Mouse (Mus musculus) C2C12 (cell line): Measurements from ENCODE around the gene Rabgap1l. TPM values are rescaled to one million over a fixed set of nuclear protein-coding genes. Genes with fewer than 3 reads are reported as not detected.

Experiments
- H3K27me3 ChIP-seq: one replicate; pipeline ENCODE4 v1.6.1; 2011; ENCODE audit not compliant: control insufficient read depth, insufficient read depth, insufficient read length
- H3K36me3 ChIP-seq: one replicate; pipeline ENCODE4 v1.6.1; 2011; ENCODE audit not compliant: control insufficient read depth, insufficient read depth
- H3K4me3 ChIP-seq: one replicate; pipeline ENCODE4 v1.5.1; 2011; ENCODE audit warnings: mild to moderate bottlenecking, control low read depth; ENCODE audit not compliant: poor library complexity, insufficient read depth, severe bottlenecking
- H3K79me2 ChIP-seq: one replicate; pipeline ENCODE4 v1.6.1; 2011; ENCODE audit not compliant: control insufficient read depth, insufficient read depth
- H3K79me3 ChIP-seq: one replicate; pipeline ENCODE4 v1.6.1; 2011; ENCODE audit warnings: low read depth, control low read depth
- H3ac ChIP-seq: one replicate; pipeline ENCODE3; 2011; ENCODE audit warnings: low read depth; ENCODE audit not compliant: control insufficient read depth, insufficient read length
- CEBPB ChIP-seq: IDR thresholded peaks from one replicate; pipeline ENCODE4 v1.6.1; 2011; ENCODE audit warnings: low read depth, mild to moderate bottlenecking, control low read depth, moderate library complexity
- CTCF ChIP-seq: IDR thresholded peaks from one replicate; pipeline ENCODE4 v1.5.1; 2011; ENCODE audit not compliant: control insufficient read depth, insufficient read depth, insufficient read length
- FOSL1 ChIP-seq: IDR thresholded peaks from one replicate; pipeline ENCODE4 v1.8.0; 2011; ENCODE audit warnings: mild to moderate bottlenecking, low read length; ENCODE audit not compliant: poor library complexity, insufficient read depth, severe bottlenecking
- MAX ChIP-seq: IDR thresholded peaks from one replicate; pipeline ENCODE4 v1.6.1; 2011; ENCODE audit warnings: mild to moderate bottlenecking, control low read depth
- MYOD1 ChIP-seq: IDR thresholded peaks from one replicate; pipeline ENCODE4 v1.6.1; 2011; ENCODE audit warnings: low read depth; ENCODE audit not compliant: control insufficient read depth, insufficient read length
- MYOG ChIP-seq: IDR thresholded peaks from one replicate; pipeline ENCODE4 v1.6.1; 2011; ENCODE audit not compliant: control insufficient read depth, insufficient read length; ENCODE audit errors: extremely low read depth
- USF1 ChIP-seq: IDR thresholded peaks from one replicate; pipeline ENCODE4 v1.6.1; 2011; ENCODE audit warnings: low read depth, mild to moderate bottlenecking, control low read depth, moderate library complexity
- polyA plus RNA-seq: library from polyadenylated mRNA; unstranded; fragments of >200 nt; fragmentation: generic; extraction: Trizol; gene quantifications from one replicate; pipeline ENCODE4 v1.2.1, GENCODE M21; 2012; ENCODE audit warnings: missing spikeins

Gene Rabgap1l
- polyA plus RNA-seq, 1 experiment, result 3.2 TPM

GRCm38 (mm10) chr1:160227196-160227595 lies 565.8 kb downstream of the Rabgap1l start:
- Histone ChIP-seq H3K4me3 (no peak overlapping the region), H3ac (no peak overlapping the region), H3K79me2 (no peaks in the 10 kb centered on the region), H3K36me3 (no peaks in the 10 kb centered on the region), H3K27me3 (no peaks in the 10 kb centered on the region), H3K79me3 (no peaks in the 10 kb centered on the region)
- TF ChIP-seq CTCF (no peak), CEBPB (no peak), FOSL1 (no peak), USF1 (no peak), MYOG (no peak), MAX (no peak), MYOD1 (no peak)

- Histone ChIP-seq H3ac (no peak overlapping the region), H3K27me3 (no peaks in the 10 kb centered on the region), H3K4me3 (no peak overlapping the region), H3K36me3 (no peaks in the 10 kb centered on the region), H3K79me2 (no peaks in the 10 kb centered on the region), H3K79me3 (no peaks in the 10 kb centered on the region)
- TF ChIP-seq FOSL1 (no peak), MAX (no peak), CEBPB (no peak), USF1 (no peak), MYOD1 (no peak), CTCF (no peak), MYOG (no peak)
Observed at GRCm38 (mm10) chr1:160224093-160224492, 568.9 kb downstream of the Rabgap1l start.

GRCm38 (mm10) chr1:160217898-160218297 lies 575.1 kb downstream of the Rabgap1l start:
- Histone ChIP-seq H3K27me3 (no peaks in the 10 kb centered on the region), H3K4me3 (no peak overlapping the region), H3K36me3 (no peaks in the 10 kb centered on the region), H3K79me3 (no peaks in the 10 kb centered on the region), H3K79me2 (no peaks in the 10 kb centered on the region), H3ac (no peak overlapping the region)
- TF ChIP-seq MYOD1 (no peak), MYOG (no peak), FOSL1 (no peak), MAX (no peak), USF1 (no peak), CTCF (no peak), CEBPB (no peak)

- peaks cover 32% of the 10 kb centered on the region for H3K79me3 ChIP-seq
- TF ChIP-seq MAX (no peak), USF1 (no peak)
- H3K36me3 ChIP-seq, result peaks cover 10% of the 10 kb centered on the region
- H3K4me3 ChIP-seq, result no peak overlapping the region
- no peaks in the 10 kb centered on the region for H3K27me3 ChIP-seq
- H3K79me2 ChIP-seq, result peaks cover 35% of the 10 kb centered on the region
- H3ac ChIP-seq, result no peak overlapping the region
Observed at GRCm38 (mm10) chr1:160214171-160214570, 578.8 kb downstream of the Rabgap1l start.

GRCm38 (mm10) chr1:160212703-160213669 lies 580.0 kb downstream of the Rabgap1l start, which contains the start of gene Cacybp:
Gene Cacybp (minus strand): TSS chr1:160212875.
- Histone ChIP-seq H3K79me2 (peaks cover 47% of the 10 kb centered on the region), H3K36me3 (peaks cover 16% of the 10 kb centered on the region), H3ac (peak within 1 kb of the TSS; percentile 93), H3K4me3 (peak within 1 kb of the TSS; percentile 82), H3K27me3 (no peaks in the 10 kb centered on the region), H3K79me3 (peaks cover 44% of the 10 kb centered on the region)
- TF ChIP-seq CTCF, result peak; percentile 85
- TF ChIP-seq MYOG, result no peak
- TF ChIP-seq MAX, result peak; percentile 71

GRCm38 (mm10) chr1:160212123-160212691 lies 580.8 kb downstream of the Rabgap1l start:
- H3K27me3 ChIP-seq, result no peaks in the 10 kb centered on the region
- peaks cover 24% of the 10 kb centered on the region for H3K36me3 ChIP-seq
- TF ChIP-seq MYOG (no peak), USF1 (no peak), CTCF (no peak), FOSL1 (no peak), MAX (no peak), MYOD1 (no peak), CEBPB (no peak)
- peaks cover 55% of the 10 kb centered on the region for H3K79me2 ChIP-seq
- peak overlapping the region; percentile 93 for H3ac ChIP-seq
- peak overlapping the region; percentile 82 for H3K4me3 ChIP-seq
- H3K79me3 ChIP-seq, result peaks cover 52% of the 10 kb centered on the region
